Mouse (Mus musculus) CD4-positive helper T cell, adult 2 months (primary cell): ENCODE results near the gene Dpp8.
"Not testable (repeated sequence)": the region's sequence is repeated elsewhere in the genome, so short reads cannot be mapped to it uniquely, and the experiment has no call there.

Source experiments
- DNase-seq: peaks from one replicate; pipeline ENCODE4 v3.0.0-alpha.2; 2012; ENCODE audit warnings: low read depth, missing footprints, low spot score

Dpp8 gene

DNA sequence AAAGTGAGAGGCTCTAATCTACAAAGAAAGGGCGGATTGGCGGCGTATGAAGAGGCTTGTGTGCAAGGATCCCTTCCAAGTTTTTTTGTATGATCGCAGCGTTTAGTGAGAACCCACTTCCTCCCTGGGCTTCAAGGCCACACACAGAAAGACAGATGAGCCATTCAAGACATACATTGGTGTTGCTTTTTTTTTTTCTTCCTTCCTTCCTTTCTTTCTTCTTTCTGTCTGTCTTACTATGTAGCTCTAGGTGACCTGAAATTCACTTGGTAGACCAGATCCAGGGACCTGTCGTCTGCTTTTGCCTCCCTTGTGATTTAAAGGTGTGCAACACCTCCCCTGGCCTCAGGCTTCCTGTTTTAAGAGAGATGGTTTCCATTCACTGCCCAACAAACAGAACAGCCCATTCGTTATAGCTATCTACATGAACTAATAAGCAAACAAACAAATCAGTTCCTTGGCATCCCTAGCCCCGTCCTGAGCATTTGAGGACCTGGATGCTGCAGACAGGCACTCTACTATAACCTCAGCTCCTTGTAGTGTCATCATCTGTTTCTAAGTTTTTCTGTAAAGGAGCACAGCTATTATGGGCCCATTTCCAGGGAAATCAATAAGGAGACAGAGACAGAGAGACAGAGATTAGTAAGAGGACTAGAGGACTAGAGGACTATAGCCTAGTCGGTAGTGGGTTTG, 10.2 kb upstream of the Dpp8 start:
- no peak for DNase-seq

DNA sequence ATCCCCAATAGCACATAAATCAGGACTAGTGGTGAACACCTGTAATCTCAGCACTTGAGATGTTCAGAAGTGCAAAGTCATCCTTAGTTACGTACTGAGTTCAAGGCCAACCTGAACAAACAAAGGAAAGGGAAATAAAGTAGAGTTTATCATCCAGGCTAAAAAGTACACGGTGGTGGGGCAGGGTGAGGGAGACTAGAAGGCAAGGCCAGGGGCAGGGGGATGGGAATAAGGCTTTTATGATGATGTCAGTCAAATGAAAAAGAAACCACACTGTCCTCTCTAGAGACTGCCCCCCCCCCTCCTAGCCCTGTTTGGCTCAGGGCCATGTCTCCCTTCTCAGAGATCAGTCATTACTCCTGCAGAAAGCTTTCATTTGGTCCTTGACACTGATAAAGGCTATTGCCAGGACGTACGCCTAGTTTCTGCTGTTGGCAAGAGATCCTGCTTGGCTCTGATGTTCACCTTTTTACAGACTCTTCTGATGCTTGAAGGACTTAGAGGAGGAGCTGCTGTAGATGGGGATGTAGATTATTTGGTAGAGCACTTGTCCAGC, 9.6 kb upstream of the Dpp8 start:
- DNase-seq: peak; percentile 45

- no peak for DNase-seq
Observed at GRCm38 (mm10) chr9:65023447-65023846, 8.8 kb upstream of the Dpp8 start.

GRCm38 (mm10) chr9:65027241-65027640, 5.0 kb upstream of the Dpp8 start:
- DNase-seq: no peak

DNA sequence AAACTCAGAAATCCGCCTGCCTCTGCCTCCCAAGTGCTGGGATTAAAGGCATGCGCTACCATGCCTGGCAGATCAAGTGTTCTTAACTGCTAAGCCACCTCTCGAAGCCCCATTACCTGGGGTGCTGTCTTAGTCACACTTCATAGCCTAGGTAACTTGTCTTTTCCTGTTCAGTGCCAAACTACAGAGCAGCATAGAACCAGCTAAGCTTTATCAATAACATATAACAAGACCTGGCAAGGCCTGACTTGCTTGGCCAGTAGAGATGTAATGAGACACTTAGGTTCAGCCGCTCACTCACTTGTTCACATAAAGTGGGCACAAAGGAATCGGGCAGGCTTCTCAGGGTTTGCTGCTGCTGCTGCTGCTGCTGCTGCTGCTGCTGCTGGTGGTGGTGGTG, 3.9 kb upstream of the Dpp8 start:
- no peak for DNase-seq

DNA sequence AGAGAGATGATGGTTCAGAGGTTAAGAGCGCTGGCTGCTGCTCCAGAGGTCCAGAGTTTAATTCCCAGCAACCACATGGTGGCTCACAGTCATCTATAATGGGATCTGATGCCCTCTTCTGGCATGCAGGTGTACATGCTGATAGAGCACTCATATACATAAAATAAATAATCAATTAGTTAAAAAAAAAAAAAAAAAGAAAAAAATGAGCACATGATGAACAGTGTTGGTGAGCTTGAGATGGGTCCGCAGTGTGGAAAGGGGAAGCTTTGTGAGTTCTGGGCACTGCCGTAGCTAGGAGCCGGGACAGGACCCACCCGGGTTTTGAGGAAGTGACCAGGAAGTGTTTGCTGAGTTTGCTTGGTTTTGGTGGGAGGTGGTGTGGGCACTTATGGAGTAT, 859 bp upstream of the Dpp8 start:
- DNase-seq: not testable (repeated sequence)

- DNase-seq: no peak
Observed at GRCm38 (mm10) chr9:65031894-65032268, 333 bp upstream of the Dpp8 start.

GRCm38 (mm10) chr9:65036456-65036855, 4.2 kb downstream of the Dpp8 start:
- DNase-seq: no peak

DNA sequence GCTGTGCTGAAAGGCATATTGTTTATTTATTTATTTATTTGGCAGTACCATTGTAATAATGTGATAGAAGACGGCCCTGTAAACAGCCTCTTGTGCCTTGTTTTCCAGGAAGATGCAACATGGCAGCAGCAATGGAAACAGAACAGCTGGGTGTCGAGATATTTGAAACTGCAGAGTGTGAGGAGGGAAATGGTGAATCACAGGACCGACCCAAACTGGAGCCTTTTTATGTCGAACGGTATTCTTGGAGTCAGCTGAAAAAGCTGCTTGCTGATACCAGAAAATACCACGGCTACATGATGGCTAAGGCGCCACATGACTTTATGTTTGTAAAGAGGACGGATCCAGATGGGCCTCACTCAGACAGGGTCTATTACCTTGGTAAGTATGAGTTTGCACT, 4.6 kb downstream of the Dpp8 start:
- DNase-seq: no peak

GRCm38 (mm10) chr9:65041430-65041829, 9.2 kb downstream of the Dpp8 start:
- peak; percentile 23 for DNase-seq

DNA sequence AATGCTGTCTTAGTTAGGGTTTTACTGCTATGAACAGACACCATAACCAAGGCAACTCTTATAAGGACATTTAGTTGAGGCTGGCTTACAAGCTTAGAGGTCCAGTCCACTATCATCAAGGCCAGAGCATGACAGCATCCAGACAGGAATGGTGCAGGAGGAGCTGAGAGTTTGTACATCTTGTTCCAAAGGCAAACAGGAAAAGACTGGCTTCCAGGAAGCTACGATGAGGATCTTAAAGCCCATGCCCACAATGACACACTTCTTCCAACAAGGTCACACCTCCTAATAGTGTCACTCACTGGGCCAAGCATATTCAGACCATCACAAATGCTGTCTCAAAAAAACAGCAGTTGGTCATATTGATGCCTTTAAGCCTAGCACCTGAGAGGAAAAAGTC, 14.8 kb downstream of the Dpp8 start:
- no peak for DNase-seq

DNA sequence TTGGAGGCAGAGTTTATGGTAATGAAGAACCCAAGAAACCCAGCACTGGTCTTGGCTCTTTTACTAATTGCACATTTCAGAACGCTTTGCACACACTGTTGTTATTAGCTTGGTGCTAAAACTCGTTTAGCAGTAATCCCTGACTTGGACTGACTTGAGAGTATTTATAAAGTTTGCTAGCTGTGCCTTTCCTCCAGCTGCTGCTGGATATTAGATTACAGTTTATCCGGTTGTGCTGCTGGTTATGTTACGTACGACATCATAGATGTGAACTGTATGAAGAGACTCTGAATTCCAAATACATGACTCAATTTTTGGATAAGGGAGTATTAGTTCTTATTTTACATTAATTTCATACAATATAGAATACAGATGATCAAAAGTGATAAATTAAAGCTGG, 17.2 kb downstream of the Dpp8 start:
- no peak for DNase-seq

GRCm38 (mm10) chr9:65050981-65051380, 18.8 kb downstream of the Dpp8 start:
- DNase-seq: no peak

- DNase-seq: no peak
Observed at GRCm38 (mm10) chr9:65064251-65064650, 32.0 kb downstream of the Dpp8 start.

DNA sequence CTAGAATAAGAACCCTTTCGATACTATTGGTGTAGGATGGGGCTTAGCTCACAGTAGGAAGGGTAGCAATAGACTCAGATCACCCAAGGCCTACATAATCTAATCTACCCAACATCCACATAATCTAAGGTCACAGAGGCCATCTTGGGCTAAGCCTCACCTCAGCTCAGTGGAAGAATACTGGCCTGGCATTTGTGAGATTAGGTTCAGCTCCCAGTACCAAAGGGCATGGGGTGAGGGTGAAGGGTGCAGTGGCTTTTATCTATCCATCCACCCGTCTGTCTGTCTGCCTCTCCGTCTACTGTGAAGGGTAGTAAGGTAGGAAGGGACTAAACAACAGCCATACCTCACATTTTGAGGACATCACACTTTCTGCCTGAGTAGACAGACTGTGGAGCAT, 38.4 kb downstream of the Dpp8 start:
- DNase-seq: no peak

- DNase-seq: no peak
Observed at GRCm38 (mm10) chr9:65073555-65073954, 41.3 kb downstream of the Dpp8 start.

DNA sequence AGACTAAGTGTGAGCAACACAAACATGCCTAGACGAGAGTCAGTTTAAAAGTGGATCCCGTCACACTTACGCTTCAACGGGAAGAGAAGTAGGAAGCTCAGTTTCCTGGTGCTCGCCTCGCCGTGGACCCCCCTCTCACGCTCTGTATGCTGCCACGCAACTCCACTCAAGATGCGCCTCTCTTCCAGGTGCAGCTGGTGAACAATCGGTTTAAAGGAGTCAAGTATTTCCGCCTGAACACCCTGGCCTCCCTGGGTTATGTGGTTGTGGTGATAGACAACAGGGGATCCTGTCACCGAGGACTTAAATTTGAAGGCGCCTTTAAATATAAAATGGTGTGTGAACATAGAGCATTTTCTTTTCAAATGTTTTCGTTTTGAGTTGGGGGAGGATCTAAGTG, 42.0 kb downstream of the Dpp8 start:
- DNase-seq: no peak

- DNase-seq: no peak
Observed at GRCm38 (mm10) chr9:65074855-65075493, 42.8 kb downstream of the Dpp8 start.

- DNase-seq: no peak
Observed at GRCm38 (mm10) chr9:65077536-65077935, 45.3 kb downstream of the Dpp8 start.

DNA sequence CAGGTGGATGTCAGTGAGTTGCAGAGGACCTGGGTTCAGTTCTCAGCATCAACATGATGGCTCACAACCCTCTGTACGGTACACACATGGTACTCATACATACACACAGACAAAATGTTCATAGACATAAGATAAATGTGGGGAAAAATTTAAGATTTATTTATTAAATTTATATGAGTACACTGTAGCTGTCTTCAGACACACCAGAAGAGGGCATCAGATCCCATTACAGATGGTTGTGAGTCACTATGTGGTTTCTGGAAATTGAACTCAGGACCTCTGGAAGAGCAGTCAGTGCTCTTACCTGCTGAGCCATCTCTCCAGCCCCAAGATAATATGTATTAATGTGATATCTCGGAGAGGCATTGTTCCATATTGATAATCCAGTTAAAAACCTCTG, 47.9 kb downstream of the Dpp8 start:
- DNase-seq: not testable (repeated sequence)

- DNase-seq: peak; percentile 43
Observed at GRCm38 (mm10) chr9:65083075-65083765, 51.0 kb downstream of the Dpp8 start.

GRCm38 (mm10) chr9:65084198-65084807, 52.1 kb downstream of the Dpp8 start:
- DNase-seq: peak; percentile 64
